Comparison of ENCODE assay signal across 32 mouse cellular contexts in the genomic region with DNA sequence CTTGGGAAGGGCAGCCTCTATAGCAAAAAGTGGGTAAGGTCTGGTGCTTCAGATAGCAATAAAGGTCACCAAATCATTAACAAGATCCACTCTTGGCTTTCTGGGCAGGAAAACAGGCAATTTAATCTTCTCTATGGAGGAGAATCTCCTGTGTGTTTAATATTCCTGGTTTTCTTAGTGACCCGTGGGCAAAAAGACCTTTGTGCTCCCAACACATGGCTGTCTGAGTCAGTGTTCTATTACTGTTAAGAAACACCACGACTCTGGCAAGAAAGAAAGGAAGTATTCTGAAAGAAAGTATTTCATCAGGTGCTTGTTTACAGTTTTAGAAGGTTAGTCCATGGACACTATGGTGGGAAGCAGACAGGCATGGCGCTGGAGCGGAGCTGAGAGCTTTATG. TPM values are rescaled to one million over a fixed set of nuclear protein-coding genes. Genes with fewer than 3 reads are reported as not detected.
DNase-seq lines count a peak whose midpoint lies in the region; ATAC-seq and TF ChIP-seq lines count a peak whose summit lies in the region.
"Had no signal": no experiment of that assay in that cellular context is flagged by ENCODE, and none has a peak within 500 bp of the region (broad histone marks: within the 10 kb centered on the region; RNA-seq: fewer than 3 reads in every experiment).

No protein-coding gene starts in this region.

- no peaks in the 10 kb centered on the region for H3K36me3 ChIP-seq in heart, embryonic 12.5 days
- no peaks in the 10 kb centered on the region for H3K36me3 ChIP-seq in kidney, adult 2 months (ENCODE audit: control insufficient read depth, insufficient read depth, low read length)
- H3K36me3 ChIP-seq in liver, adult 2 months (ENCODE audit: control insufficient read depth, insufficient read depth, low read length): no peaks in the 10 kb centered on the region
- H3K36me3 ChIP-seq: embryonic facial prominence, embryonic 13.5 days; embryonic facial prominence, embryonic 15.5 days; forebrain, embryonic 10.5 days; forebrain, embryonic 12.5 days; G1E had no signal

- no peak for TF ChIP-seq CTCF in kidney, adult 2 months (conservative IDR thresholded peaks at IDR 0.05; ENCODE audit: insufficient read depth, insufficient read length, low read depth, low read length)
- no peak for TF ChIP-seq CTCF in liver, adult 2 months (IDR thresholded peaks at IDR 0.05; ENCODE audit: low read depth, low read length)

- no peak for ATAC-seq in heart, embryonic 12.5 days (ENCODE audit: insufficient number of reproducible peaks, low FRiP score)
- ATAC-seq: activated CD4-positive, CD25-positive, alpha-beta regulatory T cell, adult 4 months; CD4-positive, CD25-positive, alpha-beta regulatory T cell, adult 4 months; forebrain, embryonic 14.5 days; Patski had no signal

- no peak overlapping the region for H3K4me2 ChIP-seq in heart, embryonic 12.5 days
- H3K4me2 ChIP-seq: embryonic facial prominence, embryonic 13.5 days; embryonic facial prominence, embryonic 15.5 days; forebrain, embryonic 12.5 days had no signal

- no peaks in the 10 kb centered on the region for H3K79me2 ChIP-seq in liver, adult 2 months (ENCODE audit: control insufficient read depth, insufficient read depth, low read length)

- H3K27me3 ChIP-seq in heart, embryonic 12.5 days (replicated peaks): no peaks in the 10 kb centered on the region
- no peaks in the 10 kb centered on the region for H3K27me3 ChIP-seq in kidney, adult 2 months (replicated peaks; ENCODE audit: control insufficient read depth, insufficient read depth, low read length)
- no peaks in the 10 kb centered on the region for H3K27me3 ChIP-seq in liver, adult 2 months (ENCODE audit: control insufficient read depth, insufficient read depth, low read length)
- H3K27me3 ChIP-seq: embryonic facial prominence, embryonic 13.5 days; embryonic facial prominence, embryonic 15.5 days; forebrain, embryonic 12.5 days had no signal

- no peak overlapping the region for H3K9ac ChIP-seq in heart, embryonic 12.5 days
- H3K9ac ChIP-seq in liver, adult 2 months (ENCODE audit: low read depth, low read length): no peak overlapping the region
- H3K9ac ChIP-seq: embryonic facial prominence, embryonic 13.5 days; embryonic facial prominence, embryonic 15.5 days; forebrain, embryonic 12.5 days had no signal

- peak; percentile 33 for DNase-seq in heart, adult 11 months
- peak; percentile 74 for DNase-seq in kidney, adult 2 months
- DNase-seq in kidney, postnatal 4 days: no peak
- DNase-seq in liver, adult 2 months (ENCODE audit: extremely low read depth, low read depth, low spot score): no peak
- DNase-seq in liver: no peak
- DNase-seq in right cerebral cortex, postnatal 14 days: no peak
- DNase-seq: adrenal gland, adult 2 months; adrenal gland, postnatal 10 days; adrenal gland, postnatal 25 days; B cell, adult 2 months; cerebellum, adult 11 months; cerebellum, adult 18-20 months; cerebellum, adult 8-10 months; cerebellum, adult 9-11 months; cerebellum, postnatal 14 days; cerebellum, postnatal 36 days; embryo, embryonic 11 days had no signal

- H3K4me3 ChIP-seq in heart, embryonic 12.5 days: no peak overlapping the region
- no peak overlapping the region for H3K4me3 ChIP-seq in kidney, adult 2 months (ENCODE audit: insufficient read depth, low read depth, low read length)
- H3K4me3 ChIP-seq in liver, adult 2 months (ENCODE audit: insufficient read depth, low read depth, low read length): no peak overlapping the region
- H3K4me3 ChIP-seq: embryonic facial prominence, embryonic 13.5 days; embryonic facial prominence, embryonic 15.5 days; erythroblast, embryonic 14.5 days; forebrain, embryonic 10.5 days; forebrain, embryonic 12.5 days had no signal

- no peaks in the 10 kb centered on the region for H3K4me1 ChIP-seq in heart, embryonic 12.5 days (replicated peaks)
- peaks cover 23% of the 10 kb centered on the region for H3K4me1 ChIP-seq in kidney, adult 2 months (ENCODE audit: control insufficient read depth, insufficient read depth, low read length)
- H3K4me1 ChIP-seq in liver, adult 2 months (ENCODE audit: control insufficient read depth, insufficient read depth, low read length): peaks cover 17% of the 10 kb centered on the region
- H3K4me1 ChIP-seq: embryonic facial prominence, embryonic 13.5 days; embryonic facial prominence, embryonic 15.5 days; forebrain, embryonic 12.5 days had no signal

- peaks cover 2% of the 10 kb centered on the region; the same call in 1 of the 2 replicates for H3K9me3 ChIP-seq in heart, embryonic 12.5 days (replicated peaks)
- H3K9me3 ChIP-seq: embryonic facial prominence, embryonic 13.5 days; embryonic facial prominence, embryonic 15.5 days; forebrain, embryonic 10.5 days; forebrain, embryonic 12.5 days; G1E had no signal

- H3K27ac ChIP-seq in heart, embryonic 12.5 days (ENCODE audit: poor library complexity, severe bottlenecking): no peak overlapping the region
- H3K27ac ChIP-seq in kidney, adult 2 months (ENCODE audit: insufficient read depth, low read depth, low read length): peak overlapping the region; percentile 92
- H3K27ac ChIP-seq in liver, adult 2 months (replicated peaks; ENCODE audit: insufficient read depth, low read depth, low read length): peak overlapping the region; percentile 15; the same call in 1 of the 2 replicates
- H3K27ac ChIP-seq: embryonic facial prominence, embryonic 13.5 days; embryonic facial prominence, embryonic 15.5 days; forebrain, embryonic 10.5 days; forebrain, embryonic 12.5 days had no signal

- WGBS in heart, embryonic 12.5 days: 83% methylated on average over 4 of the region's 4 CpGs
- 63% methylated on average over 4 of the region's 4 CpGs for WGBS in kidney, adult 2 months
- 63% methylated on average over 4 of the region's 4 CpGs for WGBS in liver, adult 2 months

- no peak for TF ChIP-seq POLR2A in kidney, adult 2 months (IDR thresholded peaks at IDR 0.05; ENCODE audit: low read depth, low read length)
- no peak for TF ChIP-seq POLR2A in liver, adult 2 months (IDR thresholded peaks at IDR 0.05; ENCODE audit: extremely low read depth, insufficient read depth, low read length)

RNA-seq across cellular contexts. Expression of a gene that starts 1.5 kb away (rescaled TPM):
- not detected in 2 replicates for polyA plus RNA-seq in heart, embryonic 12.5 days (2016; fragmentation: Nextera tagmentation; extraction: Ambion mirVana)
- polyA plus RNA-seq in kidney, adult 2 months (2012; rRNA removed): 29.0 and 32.2 TPM in 2 replicates
- total RNA-seq in liver, adult 2 months (2014; rRNA removed): 0.18 and 0.27 TPM in 2 replicates
- 0.53 and 2.7 TPM in 2 replicates for polyA plus RNA-seq in liver, adult 2 months (2012; rRNA removed)
- total RNA-seq: CH12.LX; common myeloid progenitor, adult 5-6 weeks; G1E had no signal
- polyA plus RNA-seq: activated CD4-positive, CD25-positive, alpha-beta regulatory T cell, adult 4 months; brain, embryonic 14.5 days; CD4-positive, CD25-positive, alpha-beta regulatory T cell, adult 4 months; embryonic facial prominence, embryonic 11.5 days; embryonic facial prominence, embryonic 13.5 days; embryonic facial prominence, embryonic 15.5 days; erythroblast, embryonic 14.5 days; forebrain, embryonic 10.5 days; forebrain, embryonic 12.5 days; forebrain, embryonic 14.5 days; G1E; Patski had no signal

RNA-seq across cellular contexts. Expression of a gene that starts 1.5 kb away (rescaled TPM):
- polyA plus RNA-seq in heart, embryonic 12.5 days (2016; fragmentation: Nextera tagmentation; extraction: Ambion mirVana): not detected in 2 replicates
- polyA plus RNA-seq in kidney, adult 2 months (2012; rRNA removed): 214 and 260 TPM in 2 replicates
- total RNA-seq in liver, adult 2 months (2014; rRNA removed): not detected in 2 replicates
- 0.28 and 0.57 TPM in 2 replicates for polyA plus RNA-seq in liver, adult 2 months (2012; rRNA removed)
- total RNA-seq: CH12.LX; common myeloid progenitor, adult 5-6 weeks; G1E had no signal
- polyA plus RNA-seq: activated CD4-positive, CD25-positive, alpha-beta regulatory T cell, adult 4 months; brain, embryonic 14.5 days; CD4-positive, CD25-positive, alpha-beta regulatory T cell, adult 4 months; embryonic facial prominence, embryonic 11.5 days; embryonic facial prominence, embryonic 13.5 days; embryonic facial prominence, embryonic 15.5 days; erythroblast, embryonic 14.5 days; forebrain, embryonic 10.5 days; forebrain, embryonic 12.5 days; forebrain, embryonic 14.5 days; G1E had no signal

RNA-seq across cellular contexts. Expression of a gene that starts 9.6 kb away (rescaled TPM):
- not detected in 2 replicates for polyA plus RNA-seq in heart, embryonic 12.5 days (2016; fragmentation: Nextera tagmentation; extraction: Ambion mirVana)
- 235 and 248 TPM in 2 replicates for polyA plus RNA-seq in kidney, adult 2 months (2012; rRNA removed)
- 0.18 and 0.27 TPM in 2 replicates for total RNA-seq in liver, adult 2 months (2014; rRNA removed)
- 1.2 and 3.4 TPM in 2 replicates for polyA plus RNA-seq in liver, adult 2 months (2012; rRNA removed)
- total RNA-seq: CH12.LX; common myeloid progenitor, adult 5-6 weeks; G1E had no signal
- polyA plus RNA-seq: activated CD4-positive, CD25-positive, alpha-beta regulatory T cell, adult 4 months; brain, embryonic 14.5 days; CD4-positive, CD25-positive, alpha-beta regulatory T cell, adult 4 months; embryonic facial prominence, embryonic 11.5 days; embryonic facial prominence, embryonic 13.5 days; embryonic facial prominence, embryonic 15.5 days; erythroblast, embryonic 14.5 days; forebrain, embryonic 10.5 days; forebrain, embryonic 12.5 days; forebrain, embryonic 14.5 days; G1E had no signal

RNA-seq across cellular contexts. Expression of a gene that starts 46.7 kb away (rescaled TPM):
- not detected in 2 replicates for polyA plus RNA-seq in heart, embryonic 12.5 days (2016; fragmentation: Nextera tagmentation; extraction: Ambion mirVana)
- 4.8 and 5.7 TPM in 2 replicates for polyA plus RNA-seq in kidney, adult 2 months (2012; rRNA removed)
- 524 and 612 TPM in 2 replicates for total RNA-seq in liver, adult 2 months (2014; rRNA removed)
- polyA plus RNA-seq in liver, adult 2 months (2012; rRNA removed): 256 and 307 TPM in 2 replicates
- total RNA-seq: CH12.LX; common myeloid progenitor, adult 5-6 weeks had no signal
- polyA plus RNA-seq: activated CD4-positive, CD25-positive, alpha-beta regulatory T cell, adult 4 months; CD4-positive, CD25-positive, alpha-beta regulatory T cell, adult 4 months; embryonic facial prominence, embryonic 11.5 days; embryonic facial prominence, embryonic 13.5 days; erythroblast, embryonic 14.5 days; forebrain, embryonic 10.5 days; forebrain, embryonic 12.5 days; forebrain, embryonic 14.5 days; G1E had no signal

RNA-seq across cellular contexts. Expression of a gene that starts 56.7 kb away (rescaled TPM):
- polyA plus RNA-seq in heart, embryonic 12.5 days (2016; fragmentation: Nextera tagmentation; extraction: Ambion mirVana): 0.15 and 0.34 TPM in 2 replicates
- 43.5 and 54.4 TPM in 2 replicates for polyA plus RNA-seq in kidney, adult 2 months (2012; rRNA removed)
- total RNA-seq in liver, adult 2 months (2014; rRNA removed): 0.20 and 0.28 TPM in 2 replicates
- polyA plus RNA-seq in liver, adult 2 months (2012; rRNA removed): 0.06 and 0.16 TPM in 2 replicates
- total RNA-seq: adrenal gland, postnatal 10 days; CH12.LX; common myeloid progenitor, adult 5-6 weeks had no signal
- polyA plus RNA-seq: activated CD4-positive, CD25-positive, alpha-beta regulatory T cell, adult 4 months; brain, embryonic 14.5 days; embryonic facial prominence, embryonic 11.5 days; embryonic facial prominence, embryonic 13.5 days; embryonic facial prominence, embryonic 15.5 days; erythroblast, embryonic 14.5 days; forebrain, embryonic 14.5 days; G1E had no signal

Comparison
In these comparisons a context has a peak if more than half of its experiments do, and no peak if none do; other contexts are left out.
1. DNase-seq: peak in heart, adult 11 months (single experiment) and kidney, adult 2 months (single experiment); none in kidney, postnatal 4 days (0 of 2), liver, adult 2 months (single experiment), liver (single experiment) and right cerebral cortex, postnatal 14 days (single experiment).
2. RNA of a gene that starts 1.5 kb away (polyA plus RNA-seq): 214 to 260 TPM in kidney, adult 2 months; 0.28 to 0.57 TPM in liver, adult 2 months and not detected in heart, embryonic 12.5 days; every median in the first group is over 100 times any median in the second.
3. RNA of a gene that starts 9.6 kb away (polyA plus RNA-seq): 235 to 248 TPM in kidney, adult 2 months; 1.2 to 3.4 TPM in liver, adult 2 months and not detected in heart, embryonic 12.5 days; every median in the first group is over 10 times any median in the second.